Mouse (Mus musculus) cerebellum, adult 2 months (tissue): ENCODE results near the gene Csgalnact2.
A peak's percentile ranks its signal among the peaks of the same experiment; 100 is the strongest.

Experiments used
- CTCF ChIP-seq: fragments of 200-500 bp; IDR thresholded peaks from 2 replicates; pipeline ENCODE4 v1.5.1; 2011; ENCODE audit warnings: low read depth, mild to moderate bottlenecking, control low read depth, low read length, moderate library complexity, borderline replicate concordance; ENCODE audit not compliant: insufficient read depth
- POLR2A ChIP-seq: fragments of 200-500 bp; IDR thresholded peaks from 2 replicates; pipeline ENCODE4 v1.6.1; 2011; ENCODE audit warnings: low read length, control low read depth, borderline replicate concordance; ENCODE audit not compliant: insufficient read depth

DNA sequence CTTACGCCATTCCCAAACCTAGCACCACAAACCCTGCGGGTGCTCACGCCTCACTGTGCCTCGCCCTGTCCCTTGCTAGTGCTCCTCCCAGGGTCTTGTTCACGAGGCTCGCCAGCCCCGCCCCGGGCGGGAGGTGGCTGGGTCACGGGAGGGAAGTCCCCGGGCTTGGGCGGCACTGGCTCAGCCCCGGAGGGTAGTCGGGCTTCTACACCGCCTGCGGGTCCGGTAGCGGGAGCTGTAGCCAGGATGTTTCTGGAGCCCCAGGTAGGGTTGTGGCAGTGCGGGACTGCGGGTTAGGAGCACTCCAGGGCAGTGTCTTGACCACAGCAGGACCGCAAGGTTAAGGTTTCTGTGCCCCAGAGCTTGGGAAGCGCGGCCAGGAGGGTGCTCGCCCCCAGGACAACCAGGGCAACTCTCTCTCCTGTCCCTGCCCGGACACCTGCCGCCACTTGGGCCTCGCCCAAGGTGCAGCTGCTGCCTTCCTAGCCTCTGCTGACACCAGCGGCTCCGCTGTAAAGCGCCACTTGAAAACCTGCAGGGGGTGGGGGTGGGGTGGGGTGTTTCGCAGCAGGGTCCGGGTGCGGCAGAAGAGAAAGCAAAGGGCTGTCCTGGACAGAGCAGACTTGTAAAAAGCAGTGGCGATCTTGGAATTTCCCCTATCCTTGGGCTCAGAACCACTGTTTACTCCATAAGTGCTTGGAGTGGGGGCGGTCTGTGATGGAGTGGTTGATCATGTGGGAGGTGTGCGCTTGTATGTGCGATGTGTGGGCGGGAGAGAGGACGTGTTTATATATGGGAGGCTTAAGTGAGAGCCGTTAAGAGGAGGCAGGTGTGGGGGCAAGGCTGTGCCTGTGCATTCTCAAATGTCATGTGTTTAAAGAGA, 72.5 kb downstream of the Csgalnact2 start:
- no peak for TF ChIP-seq CTCF
- 0 out of 2 replicates have a peak, but pooled peaks have one; percentile 30 for TF ChIP-seq POLR2A
